Mouse (Mus musculus) liver, postnatal 0 days (tissue): ENCODE results near the gene Avil.

Experiments
- CTCF ChIP-seq: sonication (generic); IDR thresholded peaks from 2 replicates; pipeline ENCODE4 v1.5.1; 2016; ENCODE audit warnings: antibody characterized with exemption, low read depth
- EP300 ChIP-seq: IDR thresholded peaks from 2 replicates; pipeline ENCODE4 v1.6.1; 2016; ENCODE audit warnings: antibody characterized with exemption, low read depth, mild to moderate bottlenecking

GRCm38 (mm10) chr10:126991676-126992075, 8.8 kb upstream of the Avil start:
- no peak for TF ChIP-seq CTCF
- TF ChIP-seq EP300, result no peak
